Mouse (Mus musculus) liver, postnatal 0 days (tissue): ENCODE results near the gene Lpcat1. TPM values are rescaled to one million over a fixed set of nuclear protein-coding genes. Genes with fewer than 3 reads are reported as not detected.

Experiments
- ATAC-seq: fragments of 200-750 bp; cut with Nextera tagmentation; 2 replicates; pipeline ENCODE4 v1.8.0; 2017; ENCODE audit warnings: mild to moderate bottlenecking, moderate library complexity
- DNase-seq: peaks from one replicate; pipeline ENCODE4 v3.0.0-alpha.2; 2016
- H3K27ac ChIP-seq: fragments of 300-500 bp; sonication (generic); 2 replicates; pipeline ENCODE4 v1.5.1; 2014; ENCODE audit warnings: antibody characterized with exemption, moderate library complexity, mild to moderate bottlenecking, low read depth
- H3K27me3 ChIP-seq: fragments of 300-500 bp; sonication (generic); 2 replicates; pipeline ENCODE4 v1.6.1; 2014; ENCODE audit warnings: low read length, control low read depth, mixed read lengths; ENCODE audit not compliant: insufficient read depth
- H3K36me3 ChIP-seq: fragments of 300-500 bp; sonication (generic); replicated peaks from 2 replicates; pipeline ENCODE4 v1.6.1; 2014; ENCODE audit warnings: mild to moderate bottlenecking, control low read depth, low read length, moderate library complexity, mixed read lengths; ENCODE audit not compliant: insufficient read depth
- H3K4me1 ChIP-seq: fragments of 300-500 bp; sonication (generic); 2 replicates; pipeline ENCODE4 v1.6.1; 2014; ENCODE audit warnings: antibody characterized with exemption, mild to moderate bottlenecking, control low read depth; ENCODE audit not compliant: insufficient read depth
- H3K4me2 ChIP-seq: fragments of 300-500 bp; sonication (generic); 2 replicates; pipeline ENCODE4 v1.6.1; 2014; ENCODE audit warnings: low read depth, mild to moderate bottlenecking, low read length, moderate library complexity, mixed read lengths
- H3K4me3 ChIP-seq: fragments of 300-500 bp; sonication (generic); 2 replicates; pipeline ENCODE4 v1.5.1; 2014; ENCODE audit warnings: low read depth, low read length
- H3K9ac ChIP-seq: fragments of 300-500 bp; sonication (generic); replicated peaks from 2 replicates; pipeline ENCODE4 v1.6.1; 2014; ENCODE audit warnings: mild to moderate bottlenecking, moderate library complexity
- H3K9me3 ChIP-seq: fragments of 300-500 bp; sonication (generic); 2 replicates; pipeline ENCODE4 v1.6.1; 2016; ENCODE audit warnings: mild to moderate bottlenecking, control low read depth, low read length, mixed read lengths
- CTCF ChIP-seq: sonication (generic); IDR thresholded peaks from 2 replicates; pipeline ENCODE4 v1.5.1; 2016; ENCODE audit warnings: antibody characterized with exemption, low read depth
- EP300 ChIP-seq: IDR thresholded peaks from 2 replicates; pipeline ENCODE4 v1.6.1; 2016; ENCODE audit warnings: antibody characterized with exemption, low read depth, mild to moderate bottlenecking
- WGBS: fragments of 180-500 bp; shearing (Covaris S2); extraction: QIAGEN DNeasy Blood & Tissue Kit; methylation state at CpG from one replicate; pipeline ENCODE4 v1.1.7; 2014; ENCODE audit not compliant: insufficient replicate concordance; 5-methylcytosine and 5-hydroxymethylcytosine counted together
- polyA plus RNA-seq: library from polyadenylated mRNA; unstranded; fragments of >200 nt; fragmentation: Nextera tagmentation; extraction: Ambion mirVana; gene quantifications from 2 replicates; pipeline ENCODE4 v1.2.1, GENCODE M21; 2015

The Lpcat1 gene
- polyA plus RNA-seq, 1 experiment from 2014 or later: 32.4 TPM

GRCm38 (mm10) chr13:73445087-73445486 is 21.9 kb upstream of the Lpcat1 start:
- peak overlapping the region; percentile 94 for H3K27ac ChIP-seq
- no peak overlapping the region for H3K4me2 ChIP-seq
- no peak overlapping the region for H3K4me3 ChIP-seq
- H3K36me3 ChIP-seq: no peaks in the 10 kb centered on the region
- 79% methylated on average over 2 of the region's 2 CpGs for WGBS
- no peaks in the 10 kb centered on the region for H3K27me3 ChIP-seq
- no peak for ATAC-seq
- DNase-seq: no peak
- peaks cover 66% of the 10 kb centered on the region for H3K4me1 ChIP-seq
- TF ChIP-seq CTCF (no peak), EP300 (no peak)
- H3K9ac ChIP-seq: no peak overlapping the region
- H3K9me3 ChIP-seq: no peaks in the 10 kb centered on the region

GRCm38 (mm10) chr13:73446076-73446475 is 20.9 kb upstream of the Lpcat1 start:
- Histone ChIP-seq H3K27me3 (no peaks in the 10 kb centered on the region), H3K4me2 (peak overlapping the region; percentile 63), H3K4me1 (peaks cover 64% of the 10 kb centered on the region), H3K36me3 (no peaks in the 10 kb centered on the region), H3K9ac (peak overlapping the region; percentile 35), H3K4me3 (no peak overlapping the region), H3K27ac (peak overlapping the region; percentile 94), H3K9me3 (no peaks in the 10 kb centered on the region)
- 70% methylated on average over 2 of the region's 2 CpGs for WGBS
- TF ChIP-seq CTCF (no peak), EP300 (peak; percentile 92)
- ATAC-seq (peak; percentile 39), DNase-seq (no peak)

- Histone ChIP-seq H3K9ac (peak overlapping the region; percentile 35; the same call in 1 of the 2 replicates), H3K27ac (peak overlapping the region; percentile 94), H3K4me3 (no peak overlapping the region), H3K4me2 (peak overlapping the region; percentile 63), H3K4me1 (peaks cover 60% of the 10 kb centered on the region), H3K9me3 (no peaks in the 10 kb centered on the region), H3K27me3 (no peaks in the 10 kb centered on the region), H3K36me3 (no peaks in the 10 kb centered on the region)
- TF ChIP-seq CTCF (no peak), EP300 (no peak)
- WGBS: 63% methylated on average over 4 of the region's 4 CpGs
- DNase-seq (no peak), ATAC-seq (no peak)
Observed at GRCm38 (mm10) chr13:73446494-73446893, 20.5 kb upstream of the Lpcat1 start.

- H3K4me1 ChIP-seq: peaks cover 56% of the 10 kb centered on the region
- no peaks in the 10 kb centered on the region for H3K27me3 ChIP-seq
- peak overlapping the region; percentile 94 for H3K27ac ChIP-seq
- no peak for TF ChIP-seq EP300
- TF ChIP-seq CTCF: no peak
- no peak overlapping the region; the same call in 1 of the 2 replicates for H3K4me2 ChIP-seq
- 67% methylated on average over 7 of the region's 7 CpGs for WGBS
- DNase-seq (no peak), ATAC-seq (no peak)
- 0 out of 2 replicates have a peak overlapping the region, but pooled peaks have one; percentile 35 for H3K9ac ChIP-seq
- no peaks in the 10 kb centered on the region for H3K9me3 ChIP-seq
- no peak overlapping the region for H3K4me3 ChIP-seq
- no peaks in the 10 kb centered on the region for H3K36me3 ChIP-seq
Observed at GRCm38 (mm10) chr13:73446943-73447342, 20.1 kb upstream of the Lpcat1 start.

GRCm38 (mm10) chr13:73447478-73447877 is 19.5 kb upstream of the Lpcat1 start:
- ATAC-seq (no peak), DNase-seq (no peak)
- Histone ChIP-seq H3K4me2 (no peak overlapping the region), H3K27me3 (no peaks in the 10 kb centered on the region), H3K9ac (0 out of 2 replicates have a peak overlapping the region, but pooled peaks have one; percentile 21), H3K4me1 (peaks cover 50% of the 10 kb centered on the region), H3K9me3 (no peaks in the 10 kb centered on the region), H3K4me3 (no peak overlapping the region), H3K36me3 (no peaks in the 10 kb centered on the region), H3K27ac (peak overlapping the region; percentile 94; the same call in 1 of the 2 replicates)
- TF ChIP-seq CTCF (no peak), EP300 (no peak)
- 55% methylated on average over 2 of the region's 2 CpGs for WGBS

GRCm38 (mm10) chr13:73448201-73448600 is 18.8 kb upstream of the Lpcat1 start:
- Histone ChIP-seq H3K27me3 (no peaks in the 10 kb centered on the region), H3K4me3 (no peak overlapping the region), H3K9ac (no peak overlapping the region), H3K4me1 (peaks cover 45% of the 10 kb centered on the region), H3K4me2 (no peak overlapping the region), H3K27ac (no peak overlapping the region), H3K36me3 (no peaks in the 10 kb centered on the region), H3K9me3 (no peaks in the 10 kb centered on the region)
- WGBS: 57% methylated on average over 2 of the region's 2 CpGs
- no peak for TF ChIP-seq EP300
- no peak for TF ChIP-seq CTCF
- ATAC-seq: no peak
- DNase-seq: no peak

GRCm38 (mm10) chr13:73448723-73449122 is 18.3 kb upstream of the Lpcat1 start:
- ATAC-seq: no peak
- H3K4me3 ChIP-seq: no peak overlapping the region
- peaks cover 42% of the 10 kb centered on the region for H3K4me1 ChIP-seq
- H3K36me3 ChIP-seq: no peaks in the 10 kb centered on the region
- TF ChIP-seq CTCF: no peak
- TF ChIP-seq EP300: no peak
- no peak overlapping the region for H3K9ac ChIP-seq
- WGBS: 88% methylated on average over 3 of the region's 3 CpGs
- DNase-seq: no peak
- H3K4me2 ChIP-seq: no peak overlapping the region
- no peaks in the 10 kb centered on the region for H3K9me3 ChIP-seq
- H3K27ac ChIP-seq: no peak overlapping the region
- no peaks in the 10 kb centered on the region for H3K27me3 ChIP-seq
